Mouse (Mus musculus): ENCODE results near the gene Dvl3.
A peak's percentile ranks its signal among the peaks of the same experiment; 100 is the strongest.

Gene Dvl3

DNA sequence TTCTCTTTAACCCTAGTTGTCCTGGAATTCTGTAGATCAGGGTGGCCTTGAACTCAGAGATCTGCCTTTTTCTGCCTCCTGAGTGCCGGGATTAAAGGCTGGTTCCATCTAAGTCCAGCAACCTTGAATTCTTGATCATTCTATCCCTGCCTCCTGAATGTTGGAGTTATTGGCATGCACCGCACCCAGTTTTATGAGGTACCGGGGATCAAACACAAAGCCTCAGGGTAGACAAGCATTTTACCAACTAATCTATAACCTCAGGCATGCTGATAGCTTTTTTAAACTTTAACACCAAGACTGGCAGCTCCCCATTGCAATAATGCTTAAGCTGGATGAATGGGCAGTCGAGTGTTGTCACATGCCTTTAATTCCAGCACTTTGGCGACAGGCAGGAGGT lies 30.6 kb downstream of the Dvl3 start:
- DNase-seq (ENCODE audit: low spot score) = no peak

DNA sequence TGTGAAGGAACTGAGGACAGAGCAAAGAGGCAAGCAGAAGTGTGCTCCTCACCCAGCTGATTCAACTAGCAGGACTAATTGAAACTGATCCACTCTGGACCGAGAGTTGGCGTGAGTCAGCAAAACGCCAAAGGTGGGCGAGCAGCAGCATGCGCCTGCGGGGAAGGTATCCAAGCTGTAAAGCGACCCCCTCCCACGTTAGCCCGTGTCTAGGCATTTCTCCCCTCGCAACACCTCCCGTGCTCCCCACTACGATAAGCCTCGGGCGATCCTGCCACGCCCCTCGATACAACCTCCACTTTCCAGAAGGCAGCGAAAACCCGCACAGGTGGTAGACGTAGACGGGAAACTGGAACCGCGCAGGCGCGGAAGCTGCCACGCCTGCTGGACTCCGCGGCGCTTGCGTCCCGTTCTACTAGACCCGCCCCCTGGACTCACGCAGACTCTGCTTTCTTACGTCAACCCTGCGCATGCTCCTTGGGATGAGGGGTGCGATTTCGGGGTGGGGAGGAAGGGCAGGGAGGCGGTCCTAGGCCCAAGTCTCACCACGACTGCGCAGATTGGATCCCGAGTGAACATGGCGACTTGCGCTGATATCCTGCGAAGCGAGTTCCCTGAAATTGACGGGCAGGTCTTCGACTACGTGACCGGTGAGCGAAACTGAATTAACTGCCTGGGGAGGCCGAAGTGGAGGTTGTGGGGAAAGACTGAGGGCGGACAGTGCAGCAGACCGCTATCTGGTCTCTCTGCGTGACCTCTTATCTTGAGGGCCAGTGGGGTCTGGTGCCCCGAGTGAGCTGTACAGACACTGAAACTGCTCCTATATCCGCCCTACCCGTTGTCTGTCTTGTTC lies 31.5 kb downstream of the Dvl3 start, which contains the start of gene Abcf3:
Abcf3 (plus strand) TSS at position 482 of the 853 bp plus-strand sequence.
- peak; percentile 93 for DNase-seq (ENCODE audit: low spot score)

DNA sequence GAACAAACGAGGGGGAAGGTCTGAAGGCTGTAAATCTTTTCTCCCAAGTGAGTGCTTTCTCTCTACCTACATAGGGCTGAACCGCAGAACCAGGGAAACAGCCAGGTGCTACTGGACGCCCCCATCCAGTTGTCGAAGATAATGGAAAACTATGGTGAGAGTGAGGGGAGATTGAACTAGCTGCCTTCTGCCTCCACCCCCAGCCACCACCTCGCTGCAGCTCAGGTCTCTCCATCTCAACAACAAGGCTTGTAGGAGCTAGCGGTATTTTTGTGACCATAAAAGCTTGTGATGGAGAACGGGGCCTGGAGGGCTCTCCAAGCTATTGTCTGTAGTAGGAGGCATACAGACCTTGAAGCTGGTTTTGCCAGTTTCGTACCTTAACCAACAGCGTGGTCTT lies 32.4 kb downstream of the Dvl3 start:
- DNase-seq (ENCODE audit: low spot score) = no peak

DNA sequence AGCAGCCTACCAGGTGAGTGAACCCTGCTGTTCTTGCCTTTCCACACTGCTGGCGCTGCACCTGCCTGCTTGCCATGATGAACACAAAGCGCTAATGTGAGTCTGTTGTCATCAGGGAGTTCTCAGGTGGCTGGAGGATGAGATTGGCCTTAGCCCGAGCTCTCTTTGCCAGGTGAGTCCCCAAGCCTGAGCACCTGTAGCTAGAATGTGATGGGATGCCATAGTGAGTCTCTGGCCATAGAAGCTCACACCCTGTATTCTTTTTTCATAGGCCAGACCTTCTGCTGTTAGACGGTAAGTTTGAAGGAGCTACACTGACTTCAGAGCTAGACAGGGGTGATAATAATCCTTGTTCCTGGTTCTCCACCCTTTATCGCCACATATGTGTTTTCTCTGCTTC lies 34.9 kb downstream of the Dvl3 start:
- DNase-seq (ENCODE audit: low spot score) = no peak

DNA sequence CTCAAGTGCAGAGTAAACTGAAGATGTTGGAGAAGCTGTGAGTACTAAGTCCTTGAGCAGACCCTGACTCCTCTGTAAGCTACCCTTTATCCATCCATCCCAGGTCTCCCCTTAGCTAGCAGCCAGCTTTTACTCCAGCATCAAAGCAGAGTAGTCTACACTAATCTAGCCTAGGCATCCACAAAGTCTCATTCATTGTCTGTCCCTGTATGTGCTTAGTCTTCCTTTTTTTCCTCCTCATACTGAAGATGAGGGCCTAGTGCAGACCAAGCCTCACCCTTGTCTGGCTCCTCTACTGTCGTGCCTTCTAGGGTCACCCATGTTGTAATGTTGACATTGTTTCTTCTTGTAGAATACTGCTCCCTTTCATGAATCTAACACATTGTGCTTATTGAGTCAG lies 35.8 kb downstream of the Dvl3 start:
- no peak for DNase-seq (ENCODE audit: low spot score)

DNA sequence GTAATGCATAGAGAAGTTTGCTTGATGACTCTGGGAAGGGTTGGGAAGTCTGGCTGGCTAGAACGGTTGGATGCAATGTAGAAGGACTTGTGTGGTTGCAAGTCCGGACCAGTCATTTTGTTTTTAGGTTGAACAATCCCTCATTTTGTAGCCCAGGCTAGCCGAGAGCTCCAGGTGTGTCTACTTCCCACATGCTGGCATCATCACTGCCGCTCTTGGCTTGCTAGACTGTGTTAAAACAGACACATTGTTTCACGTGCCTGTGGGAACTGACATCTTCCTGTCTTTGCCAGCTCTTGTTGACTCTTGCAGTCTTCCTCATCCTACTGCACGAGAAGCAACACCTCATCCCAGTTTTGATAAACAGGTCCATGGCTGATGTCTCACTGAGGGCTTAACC lies 38.2 kb downstream of the Dvl3 start:
- no peak for DNase-seq (ENCODE audit: low spot score)

DNA sequence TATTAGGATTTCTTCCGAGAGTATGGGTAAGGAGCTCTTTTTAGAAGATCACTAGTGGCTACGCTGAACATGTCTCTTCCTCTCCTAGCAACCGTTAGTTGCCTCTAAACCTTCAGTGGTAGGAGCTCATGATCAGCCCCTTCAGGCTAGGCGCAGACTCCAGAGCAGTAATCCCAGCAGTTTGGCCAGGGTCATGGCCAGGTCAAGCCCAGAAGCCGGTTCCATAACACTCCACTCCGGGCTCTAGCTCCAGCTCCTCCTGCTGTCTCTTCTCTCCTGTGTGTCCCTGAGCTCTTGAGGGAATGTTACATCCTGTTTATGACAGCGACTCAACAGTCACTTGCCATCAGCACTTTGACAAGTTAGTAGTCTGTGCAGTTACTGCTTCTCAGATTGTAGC lies 40.6 kb downstream of the Dvl3 start:
- no peak for DNase-seq (ENCODE audit: low spot score)

DNA sequence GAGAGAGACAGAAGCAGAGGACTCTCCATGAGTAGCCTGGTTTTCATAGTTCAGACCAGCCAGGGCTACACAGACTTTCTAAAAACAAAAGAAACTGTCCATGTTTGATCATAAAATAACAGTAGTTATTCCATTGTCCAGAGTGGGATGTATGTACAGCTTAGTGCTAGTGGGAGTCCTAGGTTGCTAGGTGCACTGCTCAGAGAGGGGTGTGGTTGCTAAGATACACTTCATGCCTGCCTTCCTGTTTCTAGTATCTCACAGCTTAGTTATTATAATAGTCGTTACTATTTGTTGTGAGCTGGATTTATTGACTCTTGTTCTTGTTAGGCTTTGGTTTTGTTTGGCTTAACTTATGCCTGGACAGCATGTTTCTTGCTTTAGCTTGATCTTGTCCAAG lies 48.3 kb downstream of the Dvl3 start:
- no peak for DNase-seq (ENCODE audit: low spot score)

All from ovary, postnatal 14 days (tissue).